Mouse (Mus musculus): ENCODE measurements at regions not wholly inside any gene's neighbourhood (a gene's known extent, or its start where the extent isn't known, plus 50 kb on each side); places are given as distances from the start of the nearest gene placed in this dataset.

DNA sequence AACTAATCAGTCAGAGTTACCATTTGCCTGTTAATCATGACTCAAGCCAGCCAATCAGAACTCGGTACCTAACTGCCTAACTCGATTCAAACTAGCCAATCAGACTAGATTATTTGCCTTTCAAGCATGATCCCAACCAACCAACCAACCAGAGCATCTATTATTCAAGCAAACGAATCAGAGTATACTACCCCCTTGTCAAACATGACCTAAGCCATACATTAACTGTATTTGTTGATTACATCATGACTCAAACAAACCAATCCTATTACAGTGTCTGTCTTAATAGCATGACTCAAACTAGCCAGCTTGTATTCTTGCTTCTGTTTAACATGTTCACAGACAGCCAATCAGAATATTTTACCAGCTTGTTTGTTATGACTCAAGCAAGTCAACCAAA, 79.7 kb upstream of the Dynlt3 start:
- TF ChIP-seq POLR2A (IDR thresholded peaks at IDR 0.05; ENCODE audit: insufficient read length, low read depth) (no peak), SRF (IDR thresholded peaks at IDR 0.05; ENCODE audit: control insufficient read depth, insufficient read length, low read depth) (no peak)

All from myocyte (in vitro differentiated cells).